Mouse (Mus musculus): ENCODE measurements around the gene Gm15217.

Gene Gm15217

GRCm38 (mm10) chr14:46379285-46379684, at the start of gene Gm15217:
Gm15217 (plus strand) TSS chr14:46379414.
- no peak for DNase-seq

- DNase-seq, result no peak
Measured at GRCm38 (mm10) chr14:46333421-46334237, 45.6 kb upstream of the Gm15217 start.

- DNase-seq, result no peak
Measured at GRCm38 (mm10) chr14:46338801-46339200, 40.4 kb upstream of the Gm15217 start.

- DNase-seq, result no peak
Measured at GRCm38 (mm10) chr14:46344750-46345149, 34.5 kb upstream of the Gm15217 start.

GRCm38 (mm10) chr14:46357286-46357685, 21.9 kb upstream of the Gm15217 start:
- DNase-seq, result no peak

GRCm38 (mm10) chr14:46357696-46358095, 21.5 kb upstream of the Gm15217 start:
- no peak for DNase-seq

GRCm38 (mm10) chr14:46363209-46363608, 16.0 kb upstream of the Gm15217 start:
- DNase-seq, result no peak

GRCm38 (mm10) chr14:46372452-46372851, 6.8 kb upstream of the Gm15217 start:
- DNase-seq, result no peak

- DNase-seq, result no peak
Measured at GRCm38 (mm10) chr14:46375796-46376195, 3.4 kb upstream of the Gm15217 start.

- no peak for DNase-seq
Measured at GRCm38 (mm10) chr14:46380286-46380721, 1.1 kb downstream of the Gm15217 start.

- no peak for DNase-seq
Measured at GRCm38 (mm10) chr14:46381457-46381856, 2.2 kb downstream of the Gm15217 start.

GRCm38 (mm10) chr14:46384946-46385691, 5.9 kb downstream of the Gm15217 start:
- no peak for DNase-seq

- DNase-seq, result no peak
Measured at GRCm38 (mm10) chr14:46385701-46386477, 6.7 kb downstream of the Gm15217 start.

GRCm38 (mm10) chr14:46386478-46387356, 7.5 kb downstream of the Gm15217 start:
- DNase-seq, result no peak

- peak in 1 of 2 experiments; percentile 19 for DNase-seq
Measured at GRCm38 (mm10) chr14:46387357-46387671, 8.1 kb downstream of the Gm15217 start.

- DNase-seq, result no peak
Measured at GRCm38 (mm10) chr14:46387821-46388481, 8.7 kb downstream of the Gm15217 start.

GRCm38 (mm10) chr14:46388636-46389035, 9.4 kb downstream of the Gm15217 start:
- no peak for DNase-seq

GRCm38 (mm10) chr14:46389438-46390248, 10.4 kb downstream of the Gm15217 start:
- no peak for DNase-seq

GRCm38 (mm10) chr14:46390249-46390775, 11.1 kb downstream of the Gm15217 start, which contains the start of gene Bmp4:
Bmp4 (minus strand) TSS chr14:46390669.
- DNase-seq, result no peak

GRCm38 (mm10) chr14:46391621-46392170, 12.5 kb downstream of the Gm15217 start:
- no peak for DNase-seq
